Mouse (Mus musculus): ENCODE data around the gene Ssc4d. TPM values are rescaled to one million over a fixed set of nuclear protein-coding genes. Genes with fewer than 3 reads are reported as not detected.

Gene Ssc4d
- total RNA-seq, 2 experiments from 2014 or later, result 1.1 to 1.4 TPM

DNA sequence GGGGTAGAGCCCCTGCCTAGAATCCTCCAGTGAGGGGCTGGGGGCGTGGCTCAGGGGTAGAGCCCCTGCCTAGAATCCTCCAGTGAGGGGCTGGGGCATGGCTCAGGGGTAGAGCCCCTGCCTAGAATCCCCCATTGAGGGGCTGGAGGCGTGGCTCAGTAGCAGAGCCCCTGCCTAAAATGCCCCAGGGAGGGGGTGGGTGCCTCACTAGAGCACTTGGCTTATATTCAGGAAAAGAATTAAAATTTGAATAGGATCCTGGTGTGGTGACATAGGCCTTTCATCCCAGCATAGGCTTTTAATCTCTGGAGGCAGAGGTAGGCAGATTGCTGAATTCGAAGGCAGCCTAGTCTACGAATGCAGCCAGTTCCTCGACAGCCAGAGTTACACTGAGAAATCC lies 5.0 kb upstream of the Ssc4d start:
- DNase-seq (ENCODE audit: low spot score in 2 of 2), result no peak

DNA sequence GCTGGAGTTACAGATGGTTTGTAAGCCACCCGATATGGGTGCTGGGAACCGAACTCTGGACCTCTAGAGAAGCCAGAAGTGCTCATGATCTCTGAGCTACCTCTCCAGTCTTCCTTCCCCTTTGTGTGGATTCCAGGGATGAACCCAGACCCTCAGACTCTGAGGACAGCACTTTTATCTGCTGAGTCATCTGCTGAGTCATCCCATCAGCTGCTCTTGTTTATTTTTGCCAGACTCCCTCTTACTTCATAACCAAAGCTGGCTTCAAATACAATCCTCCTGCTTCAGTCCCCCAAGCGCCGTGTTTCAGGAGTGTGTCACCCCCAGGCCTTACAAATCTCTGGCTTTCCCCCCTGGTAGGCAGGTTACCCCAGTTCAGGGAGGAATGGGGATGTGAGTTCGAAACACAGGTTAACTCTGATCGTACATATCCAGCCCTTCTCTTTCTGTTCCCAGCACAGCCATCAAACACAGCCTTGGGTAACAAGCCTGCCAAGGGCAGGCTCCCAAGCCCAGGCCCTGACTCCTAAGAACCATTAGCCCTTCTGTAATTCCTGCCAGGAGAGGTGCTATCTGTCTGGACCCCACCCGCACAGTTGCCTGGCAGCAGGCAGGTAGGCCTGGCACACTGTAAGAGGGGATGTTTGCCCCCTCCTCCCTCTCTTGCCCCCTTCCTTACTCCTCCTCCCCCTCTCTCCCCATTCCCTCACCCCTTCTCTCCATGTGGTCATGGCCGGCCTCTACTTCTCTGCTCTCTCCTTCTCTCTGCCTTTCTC lies 1.8 kb upstream of the Ssc4d start:
- DNase-seq (ENCODE audit: low spot score in 2 of 2), result peak in 1 of 2 experiments; percentile 58

DNA sequence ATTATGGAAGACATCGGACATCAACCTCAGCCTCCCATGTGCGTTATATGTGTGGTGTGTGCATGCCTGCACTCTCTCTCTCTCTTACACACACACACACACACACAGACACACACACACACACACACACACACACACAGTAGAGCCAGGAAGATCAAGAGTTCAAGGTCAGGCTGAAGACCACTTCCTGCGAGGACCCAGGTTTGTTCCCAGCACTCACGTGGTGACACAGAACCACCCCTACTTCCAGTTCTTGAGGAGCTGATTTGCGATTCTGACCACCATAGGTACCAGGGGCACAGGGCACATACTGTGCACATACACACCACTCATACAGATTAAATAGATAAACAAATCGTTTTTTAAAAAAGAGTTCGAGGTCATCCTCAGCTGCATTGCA lies 2.5 kb downstream of the Ssc4d start:
- no peak for DNase-seq (ENCODE audit: low spot score in 2 of 2)

DNA sequence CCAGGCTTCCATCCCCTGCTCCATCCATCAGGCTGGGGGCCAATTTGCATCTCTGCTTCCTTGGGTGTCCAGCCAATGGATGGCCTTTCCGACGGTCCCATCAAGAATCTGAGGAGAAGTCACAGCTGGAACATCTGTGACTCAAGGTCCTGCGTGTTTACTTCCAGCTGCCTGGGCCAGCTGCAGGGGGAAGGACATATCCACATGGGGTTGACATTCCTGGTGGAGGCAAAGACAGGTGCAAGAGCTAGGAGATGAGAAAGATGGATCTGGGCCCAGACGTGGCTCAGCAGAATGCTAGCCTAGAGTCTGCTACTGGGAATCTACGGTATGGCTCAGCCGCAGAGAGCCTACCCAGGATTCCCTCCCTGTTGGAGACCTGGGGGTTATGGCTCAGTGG lies 4.1 kb downstream of the Ssc4d start:
- DNase-seq (ENCODE audit: low spot score in 2 of 2), result no peak

DNA sequence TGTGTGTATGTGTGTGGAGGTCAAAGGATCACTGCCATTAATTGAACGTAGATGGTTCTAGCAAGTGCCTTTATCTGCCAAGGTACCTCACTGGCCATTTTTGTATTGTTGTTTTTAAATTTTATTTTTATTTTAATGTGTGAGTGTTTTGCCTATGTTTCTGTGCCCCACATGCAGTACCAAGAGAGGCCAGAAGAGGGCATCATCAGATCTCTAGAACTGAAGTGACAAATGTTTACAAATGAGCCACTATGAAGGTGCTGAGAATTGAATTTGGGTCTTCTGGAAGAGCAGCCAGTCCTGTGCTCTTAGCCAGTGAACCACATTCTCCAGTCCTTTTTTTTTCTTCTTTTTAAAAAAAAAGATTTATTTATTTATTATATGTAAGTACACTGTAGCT lies 5.5 kb downstream of the Ssc4d start:
- DNase-seq (ENCODE audit: low spot score in 2 of 2), result peak in 1 of 2 experiments; percentile 52

DNA sequence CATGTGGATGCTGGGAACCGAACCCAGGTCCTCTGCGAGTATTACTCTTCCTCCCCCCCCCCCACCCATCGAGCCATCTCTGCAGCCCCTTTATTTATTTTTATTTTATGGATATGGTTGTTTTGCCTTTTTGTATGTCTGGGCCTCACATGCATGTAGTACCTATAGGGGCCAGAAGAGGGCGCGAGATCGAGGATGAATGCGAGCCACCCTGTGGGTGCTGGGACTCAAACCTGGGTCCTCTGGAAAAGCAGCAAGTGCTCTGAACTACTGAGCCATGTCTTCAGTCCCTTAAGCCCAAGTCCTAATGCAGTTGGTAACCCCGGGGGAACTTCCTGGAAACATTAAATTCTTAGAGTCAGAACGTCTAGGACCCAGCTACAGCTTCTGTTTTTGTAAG lies 7.5 kb downstream of the Ssc4d start:
- DNase-seq (ENCODE audit: low spot score in 2 of 2), result no peak

DNA sequence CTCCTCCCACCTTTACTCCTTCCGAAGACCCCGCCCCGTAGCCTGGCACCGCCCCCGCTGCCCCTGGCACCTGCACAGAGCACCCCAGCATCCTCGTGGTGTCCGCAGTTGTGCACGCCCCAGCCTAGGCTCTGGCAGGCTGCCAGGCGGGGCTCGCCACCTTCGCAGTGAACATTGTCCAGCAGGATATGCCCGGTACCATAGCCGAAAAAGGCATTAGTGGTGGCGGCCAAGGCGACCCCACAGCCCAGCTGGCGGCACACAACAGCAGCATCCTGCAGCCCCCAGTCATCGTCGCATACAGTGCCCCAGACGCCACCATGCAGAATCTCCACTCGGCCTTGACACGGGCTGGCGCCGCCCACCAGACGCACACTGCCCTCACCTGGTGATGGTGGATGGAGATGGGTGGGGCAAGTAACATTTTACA lies 8.8 kb downstream of the Ssc4d start:
- DNase-seq (ENCODE audit: low spot score in 2 of 2), result no peak

DNA sequence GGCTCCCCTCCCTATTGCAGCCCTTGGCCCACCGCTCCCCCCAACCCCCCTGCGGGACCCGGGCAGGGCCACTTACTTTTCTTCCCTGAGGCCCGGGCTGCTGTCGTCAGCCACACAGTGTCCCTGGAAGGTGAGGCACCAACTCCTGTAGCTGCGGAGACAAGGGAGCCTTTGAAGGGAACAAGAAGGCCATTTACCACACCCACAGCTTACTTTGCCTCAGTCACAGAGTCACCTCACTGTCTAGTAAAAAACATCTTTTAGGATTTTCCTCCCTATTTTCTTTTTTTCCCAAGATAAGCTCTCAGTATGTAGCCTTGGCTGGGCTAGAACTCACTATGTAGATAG lies 11.1 kb downstream of the Ssc4d start:
- DNase-seq (ENCODE audit: low spot score in 2 of 2), result no peak

DNA sequence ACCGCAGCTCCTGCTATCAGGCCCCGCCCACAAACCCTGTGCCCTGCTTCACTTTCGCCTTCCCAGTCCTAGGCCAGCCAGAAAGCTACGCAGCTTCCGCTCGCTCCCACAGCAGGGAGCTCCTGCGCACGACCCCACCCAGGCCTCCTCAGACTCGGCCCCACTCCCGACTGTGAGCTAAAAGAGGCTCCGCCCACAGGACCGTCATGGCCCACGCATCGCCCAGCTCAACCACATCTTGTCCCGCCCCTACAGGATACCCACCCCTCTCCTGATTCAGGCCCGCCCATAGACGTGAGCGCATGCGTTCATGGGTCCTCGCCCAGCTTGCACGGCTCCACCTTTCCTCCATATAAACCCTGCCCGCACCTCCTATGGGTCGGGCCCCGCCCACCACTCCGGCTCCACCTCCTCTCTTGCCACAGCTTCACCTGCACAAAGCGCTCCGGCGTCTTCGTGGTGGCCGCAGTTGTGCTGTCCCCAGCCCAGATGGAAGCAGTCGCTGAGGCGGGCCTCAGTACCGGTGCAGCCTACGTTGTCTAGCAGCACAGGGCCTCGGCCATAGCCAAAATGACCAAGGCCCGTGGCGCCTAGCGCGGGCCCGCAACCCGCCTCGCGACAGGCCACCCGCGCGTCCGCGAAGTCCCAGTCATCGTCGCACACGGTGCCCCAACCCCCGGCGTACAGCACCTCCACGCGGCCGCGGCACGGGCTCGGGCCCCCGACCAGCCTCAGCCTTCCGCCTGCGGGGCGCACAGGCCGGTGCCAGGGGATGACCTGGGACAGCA lies 11.6 kb downstream of the Ssc4d start:
- peak; percentile 97 to 98 for DNase-seq (ENCODE audit: low spot score in 2 of 2)

DNA sequence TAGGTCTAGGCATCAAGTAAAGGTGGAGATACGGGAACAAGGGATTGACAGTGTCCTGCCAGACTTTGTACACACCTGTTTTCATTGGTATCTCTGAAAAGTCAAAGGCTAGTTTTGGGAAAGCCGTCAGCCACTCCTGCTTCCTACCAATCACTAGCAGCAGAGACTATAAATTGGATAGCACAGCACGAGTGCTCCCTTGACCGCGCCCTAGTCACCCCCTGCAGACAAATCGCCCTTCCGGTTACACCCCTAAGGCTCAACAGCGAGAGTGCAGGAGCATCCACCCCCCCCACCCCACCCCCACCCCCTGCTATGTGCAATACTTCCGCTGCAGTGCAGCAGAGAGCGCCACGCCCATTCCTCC lies 12.2 kb downstream of the Ssc4d start:
- no peak for DNase-seq (ENCODE audit: low spot score in 2 of 2)

DNA sequence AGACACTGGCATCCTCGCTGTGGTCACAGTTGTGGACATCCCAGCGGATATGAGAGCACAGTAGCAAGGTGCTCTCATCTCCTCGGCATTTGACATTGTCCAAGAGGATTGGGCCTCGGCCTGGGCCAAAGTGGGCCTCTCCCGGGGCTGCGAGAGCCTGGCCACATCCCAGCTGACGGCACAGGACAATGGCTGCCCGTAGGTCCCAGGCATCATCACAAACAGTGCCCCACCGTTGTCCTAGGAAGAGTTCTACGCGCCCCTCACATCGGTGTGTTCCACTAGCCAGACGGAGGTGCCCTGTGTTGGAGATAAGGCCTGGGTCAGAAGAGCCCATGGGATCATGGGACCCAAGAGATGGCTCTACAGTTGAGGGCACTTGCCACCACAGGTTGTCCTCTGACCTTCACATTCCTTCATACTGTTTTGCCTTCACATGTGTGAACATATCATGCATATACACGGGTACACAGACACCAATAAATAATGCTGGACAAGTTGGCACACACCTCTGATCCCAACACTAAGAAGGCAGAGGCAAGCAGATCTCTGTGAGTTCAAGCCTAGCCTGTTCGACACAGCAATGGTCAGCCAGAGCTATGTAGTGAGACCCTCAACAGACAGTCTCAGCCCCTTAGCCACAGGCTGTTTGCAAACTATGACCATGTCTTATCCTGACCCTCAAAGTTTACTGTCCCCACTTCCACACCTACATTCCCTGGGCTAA lies 13.3 kb downstream of the Ssc4d start:
- DNase-seq (ENCODE audit: low spot score in 2 of 2), result no peak

DNA sequence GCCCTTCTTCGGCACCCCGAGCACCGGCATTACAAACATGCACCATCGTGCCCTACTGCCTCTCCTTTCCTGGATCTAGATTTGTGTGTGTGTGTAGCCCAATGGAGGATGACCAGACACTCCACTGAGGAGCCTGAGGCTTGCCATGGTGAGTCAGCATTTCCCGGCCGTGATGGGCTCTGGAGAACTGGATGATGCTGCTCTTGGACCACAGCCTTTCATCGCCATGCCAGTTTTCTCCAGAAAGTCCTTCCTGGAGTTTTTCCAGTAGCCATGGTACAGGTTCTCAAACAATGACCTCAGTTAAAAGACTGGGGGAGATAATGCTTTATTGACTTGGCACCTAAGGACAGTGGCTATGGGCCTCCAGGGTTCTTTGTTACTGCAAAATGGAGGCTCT lies 14.4 kb downstream of the Ssc4d start:
- no peak for DNase-seq (ENCODE audit: low spot score in 2 of 2)

DNA sequence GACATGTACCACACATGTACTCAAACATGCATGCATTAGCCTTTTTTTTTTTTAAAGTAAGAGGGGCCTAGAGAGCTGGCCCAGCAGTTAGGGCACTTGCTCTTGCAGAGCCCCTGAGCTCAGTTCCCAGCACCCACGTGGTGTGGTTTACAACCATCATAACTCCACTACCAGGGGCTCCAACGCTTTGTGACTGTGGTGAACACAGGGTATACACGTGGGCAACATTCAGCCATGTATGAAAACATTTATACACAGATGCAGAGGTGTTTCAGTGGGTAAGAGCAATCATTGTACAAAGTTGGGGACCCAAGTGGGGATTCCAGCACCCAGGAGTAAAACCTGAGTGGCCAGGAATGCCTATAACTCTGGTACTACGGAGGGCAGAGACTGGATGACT lies 16.0 kb downstream of the Ssc4d start:
- DNase-seq (ENCODE audit: low spot score in 2 of 2), result no peak

DNA sequence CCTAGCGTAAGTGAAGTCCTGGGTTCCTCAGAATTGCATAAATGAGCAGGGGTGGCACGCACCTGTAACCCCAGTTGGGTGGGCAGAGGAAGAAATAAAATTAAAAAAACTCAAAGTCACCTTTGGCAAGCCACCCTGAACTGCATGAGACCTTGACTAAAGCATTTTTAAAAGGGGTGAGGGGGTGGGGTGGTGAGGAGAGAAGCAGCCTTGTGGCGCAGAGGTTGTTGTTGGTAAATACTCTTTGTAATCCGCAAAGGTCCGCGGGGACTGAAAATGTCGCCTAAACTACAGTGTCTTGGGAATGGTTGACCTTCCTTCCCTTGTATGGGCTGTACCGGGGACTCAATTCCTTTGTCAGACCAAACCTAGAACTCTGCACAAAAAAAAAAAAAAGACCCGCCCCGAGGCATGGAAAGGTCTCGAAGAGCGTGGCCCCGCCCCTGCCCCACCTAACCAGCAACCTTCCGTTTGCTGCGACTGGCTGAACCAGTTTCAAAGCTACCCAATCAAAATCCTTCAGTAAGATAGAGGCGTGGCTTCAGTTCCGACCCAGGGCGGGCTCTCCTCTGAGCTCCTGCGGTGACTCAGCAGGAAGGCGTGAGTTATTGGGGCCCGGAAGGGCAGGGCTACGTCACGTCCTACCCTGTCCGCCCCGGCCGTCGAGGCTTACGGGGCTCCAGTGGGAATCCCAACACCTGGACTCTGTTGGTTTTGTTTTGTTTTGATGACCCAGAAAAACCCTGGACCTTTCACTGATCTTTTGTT lies 16.9 kb downstream of the Ssc4d start:
- peak; percentile 91 to 96 for DNase-seq (ENCODE audit: low spot score in 2 of 2)

DNA sequence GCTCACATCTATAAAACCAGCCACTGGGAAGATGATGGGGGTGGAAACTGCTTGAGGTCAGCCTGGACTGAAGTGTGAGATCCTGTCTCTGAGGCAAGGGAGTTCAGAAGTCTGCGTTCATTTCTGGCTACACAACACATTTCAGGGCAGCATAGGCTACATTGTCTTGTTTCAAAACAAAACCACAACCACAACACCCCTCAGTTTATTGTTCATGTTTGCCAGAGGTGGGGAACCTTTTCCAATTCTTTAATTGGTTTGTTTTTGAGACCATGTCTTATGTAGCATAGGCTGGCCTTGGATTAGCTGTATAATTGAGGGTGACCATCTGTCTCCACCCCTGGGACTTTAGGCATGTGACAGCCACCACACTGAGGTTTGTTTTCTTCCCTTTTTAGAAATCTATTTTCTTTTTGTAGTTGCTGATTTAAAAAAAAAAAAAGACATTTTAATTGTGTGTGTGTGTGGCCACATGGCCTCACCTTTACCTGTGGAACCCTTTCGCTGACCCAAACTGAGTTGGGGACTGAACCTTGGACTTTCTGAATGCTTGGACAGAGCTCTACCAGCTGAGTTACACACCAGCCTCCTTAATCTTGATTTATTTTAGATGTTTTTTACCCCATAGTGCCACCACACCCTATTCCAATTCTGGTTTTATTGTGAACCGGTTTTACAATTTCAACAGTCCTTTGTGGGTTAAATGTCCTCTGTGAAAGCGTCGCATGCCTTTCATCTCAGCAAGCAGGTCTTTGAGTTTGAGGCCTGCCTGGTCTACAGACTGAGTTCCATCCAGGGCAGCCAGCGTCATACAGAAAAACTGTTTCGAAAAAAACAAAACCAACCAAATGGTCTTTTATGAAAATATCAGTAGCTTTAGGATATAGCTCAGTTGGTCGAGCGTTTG lies 17.8 kb downstream of the Ssc4d start:
- DNase-seq (ENCODE audit: low spot score in 2 of 2), result no peak

DNA sequence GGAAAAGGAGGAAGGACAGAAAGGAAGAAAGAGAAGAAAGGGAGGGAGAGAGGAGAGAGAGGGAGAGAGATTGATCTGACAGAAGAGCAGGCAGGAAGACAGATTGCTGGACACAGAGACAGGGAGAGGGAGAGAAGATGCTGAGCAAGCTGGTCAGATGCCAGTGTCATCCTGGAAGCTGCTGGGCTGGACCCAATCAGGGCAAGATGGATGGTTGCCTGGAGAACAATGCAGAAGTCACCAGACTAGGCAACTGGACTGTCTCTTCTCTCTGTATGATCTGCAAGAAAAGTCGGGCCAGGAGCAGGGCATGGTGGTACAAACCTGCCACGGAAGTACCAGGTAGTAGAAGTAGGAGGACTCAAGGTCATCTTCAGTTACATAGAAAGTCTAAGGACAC lies 21.5 kb downstream of the Ssc4d start:
- no peak for DNase-seq (ENCODE audit: low spot score in 2 of 2)

DNA sequence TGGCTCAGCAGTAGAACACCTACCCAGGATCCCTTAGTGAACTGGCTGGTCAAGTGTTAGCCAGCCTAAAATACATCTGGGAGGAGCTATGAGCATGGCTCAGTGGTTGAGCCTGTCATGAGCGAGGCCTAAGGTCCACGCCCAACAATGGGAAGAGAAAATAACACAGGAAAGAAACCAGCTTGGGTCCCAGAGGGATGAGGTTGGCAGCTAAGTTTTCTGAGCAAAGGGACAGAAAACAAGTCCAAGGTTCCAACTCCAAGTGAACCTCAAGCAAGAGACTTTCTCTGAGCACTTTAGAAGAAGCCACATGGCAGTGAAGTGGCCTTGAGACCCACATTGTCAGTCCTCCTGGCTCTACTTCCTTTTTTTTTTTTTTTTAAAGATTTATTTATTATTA lies 22.7 kb downstream of the Ssc4d start:
- DNase-seq (ENCODE audit: low spot score in 2 of 2), result no peak

DNA sequence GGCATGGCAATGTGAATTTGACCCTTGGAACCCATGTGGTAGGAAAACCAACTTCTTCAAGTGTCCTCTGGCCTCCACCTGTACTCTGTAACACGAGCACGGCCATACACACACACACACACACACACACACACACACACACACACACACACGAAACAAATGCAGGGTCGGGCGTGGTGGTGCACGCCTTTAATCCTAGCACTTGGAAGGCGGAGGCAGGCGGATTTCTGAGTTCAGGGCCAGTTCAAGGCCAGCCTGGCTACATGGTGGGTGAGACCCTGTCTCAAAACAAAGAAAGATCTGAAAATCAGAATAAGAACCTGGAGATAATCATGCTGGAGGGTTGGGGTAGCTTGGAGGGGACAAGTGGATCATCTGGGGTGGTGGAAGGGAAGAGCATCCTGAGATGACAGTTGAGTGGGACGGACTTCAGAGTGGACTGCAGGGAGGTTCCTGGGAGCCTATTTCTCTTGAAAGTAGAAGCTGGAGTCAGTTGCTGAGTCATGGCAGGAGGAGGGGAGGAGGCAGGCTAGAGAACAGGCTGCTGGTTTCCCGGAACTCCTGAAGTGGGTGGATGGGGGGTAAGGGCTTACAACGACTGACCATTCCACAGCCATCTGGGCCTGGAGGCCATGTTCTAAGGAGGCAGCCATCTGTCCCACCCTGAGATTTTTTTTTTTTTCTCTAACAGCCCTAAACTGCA lies 23.5 kb downstream of the Ssc4d start:
- DNase-seq (ENCODE audit: low spot score in 2 of 2), result no peak

DNA sequence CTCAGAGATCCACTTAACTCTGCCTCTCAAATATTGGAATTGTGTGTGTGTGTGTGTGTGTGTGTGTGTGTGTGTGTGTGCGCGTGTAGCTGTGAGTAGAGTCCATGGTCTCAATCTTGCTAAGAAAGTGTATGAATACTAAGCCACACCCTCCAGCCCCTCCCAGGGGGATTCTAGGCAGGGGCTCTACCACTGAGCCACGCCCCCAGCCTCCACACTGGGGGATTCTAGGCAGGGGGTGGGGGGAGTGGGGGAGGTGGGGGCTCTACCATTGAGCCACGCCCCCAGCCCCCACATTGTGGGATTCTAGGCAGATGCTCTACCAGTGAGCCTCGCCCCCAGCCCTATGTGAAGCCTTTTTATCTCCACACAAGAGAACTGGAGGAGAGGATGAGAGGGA lies 27.7 kb downstream of the Ssc4d start:
- DNase-seq (ENCODE audit: low spot score in 2 of 2), result no peak

DNA sequence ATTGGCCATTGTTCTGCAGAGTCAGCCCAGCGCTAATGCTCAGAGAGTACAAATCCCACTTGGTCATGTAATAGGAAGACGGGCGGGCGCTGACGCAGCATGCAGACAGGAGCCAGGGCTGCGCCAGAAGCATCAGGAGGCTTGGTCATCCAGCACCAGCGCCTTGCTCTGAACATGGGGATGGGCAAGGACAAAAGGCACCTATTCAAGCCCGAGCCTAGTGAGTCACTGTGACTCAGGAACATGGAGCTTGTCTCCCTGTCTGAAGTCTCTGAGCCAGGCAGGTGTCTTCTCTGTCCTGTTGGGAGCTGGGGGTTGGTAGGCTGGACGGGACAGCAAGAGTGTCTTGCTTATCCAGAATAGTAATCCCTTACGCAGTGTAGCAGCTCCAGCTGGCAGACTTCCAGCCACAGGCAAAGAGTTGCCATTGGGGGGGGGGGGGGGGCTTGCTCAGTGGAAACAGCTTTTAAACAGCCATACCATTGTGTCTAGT lies 28.4 kb downstream of the Ssc4d start:
- DNase-seq (ENCODE audit: low spot score in 2 of 2), result no peak

Measured in layer of hippocampus, adult 18-20 months (tissue).